Mouse (Mus musculus): ENCODE results near the gene Smg7. TPM values are rescaled to one million over a fixed set of nuclear protein-coding genes. Genes with fewer than 3 reads are reported as not detected.

Smg7 gene
- polyA plus RNA-seq, 1 experiment: 23.5 TPM

GRCm38 (mm10) chr1:152830054-152830453 is 72.4 kb downstream of the Smg7 start:
- H3K27ac ChIP-seq (ENCODE audit: insufficient read depth, low read depth, low read length): no peak overlapping the region
- H3K27me3 ChIP-seq (ENCODE audit: control insufficient read depth, insufficient read depth, low read length): no peaks in the 10 kb centered on the region
- peaks cover 2% of the 10 kb centered on the region; the same call in 1 of the 2 replicates for H3K36me3 ChIP-seq (ENCODE audit: control insufficient read depth, insufficient read depth, low read length)
- TF ChIP-seq CTCF (IDR thresholded peaks at IDR 0.05; ENCODE audit: extremely low read depth, insufficient read length, insufficient replicate concordance, low read depth, low read length) (no peak), POLR2A (IDR thresholded peaks at IDR 0.05; ENCODE audit: low read depth, low read length) (no peak)
- no peak overlapping the region for H3K4me3 ChIP-seq (ENCODE audit: low read depth, low read length)
- 91% methylated on average over 9 of the region's 9 CpGs for WGBS
- H3K4me1 ChIP-seq (ENCODE audit: control insufficient read depth, insufficient read depth, insufficient read length, low read length): no peaks in the 10 kb centered on the region

DNA sequence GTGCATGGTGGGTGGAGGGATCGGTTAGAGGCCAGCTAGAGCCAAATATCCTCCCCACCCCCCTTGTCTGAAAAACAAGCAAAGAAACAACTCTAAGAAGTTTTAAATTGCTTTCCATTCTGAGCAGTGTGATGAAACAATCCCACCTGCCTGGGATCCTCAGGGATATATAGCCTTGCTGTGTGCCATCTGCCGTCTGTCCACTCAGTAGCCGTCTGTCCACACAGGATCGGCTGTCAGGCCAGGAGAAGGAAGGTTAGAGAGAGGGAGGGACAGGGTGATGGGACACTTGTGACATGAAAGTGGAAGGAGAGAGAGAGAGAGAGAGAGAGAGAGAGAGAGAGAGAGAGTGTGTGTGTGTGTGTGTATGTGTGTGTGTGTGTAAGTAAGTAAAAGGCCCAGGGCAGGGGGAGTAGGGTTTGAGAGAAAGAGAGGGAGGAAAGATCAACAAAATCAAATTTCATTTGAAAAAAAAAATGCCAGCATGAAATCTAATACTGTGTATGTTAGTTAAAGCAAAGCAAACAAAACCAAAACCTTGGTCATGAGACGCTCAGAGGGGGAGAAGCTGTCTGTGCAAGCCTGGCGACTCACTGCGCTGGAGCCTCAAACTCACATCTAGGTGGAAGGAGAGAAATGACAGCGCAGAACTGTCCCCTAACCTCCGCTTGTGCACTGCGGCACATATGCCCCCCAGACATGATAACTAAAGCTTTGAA is 73.7 kb downstream of the Smg7 start:
- WGBS: 74% methylated on average over 10 of the region's 10 CpGs
- TF ChIP-seq CTCF (IDR thresholded peaks at IDR 0.05; ENCODE audit: extremely low read depth, insufficient read length, insufficient replicate concordance, low read depth, low read length) (no peak), POLR2A (IDR thresholded peaks at IDR 0.05; ENCODE audit: low read depth, low read length) (no peak)
- H3K4me1 ChIP-seq (ENCODE audit: control insufficient read depth, insufficient read depth, insufficient read length, low read length): no peaks in the 10 kb centered on the region
- H3K27ac ChIP-seq (ENCODE audit: insufficient read depth, low read depth, low read length): no peak overlapping the region
- no peak overlapping the region for H3K4me3 ChIP-seq (ENCODE audit: low read depth, low read length)
- H3K36me3 ChIP-seq (ENCODE audit: control insufficient read depth, insufficient read depth, low read length): peaks cover 3% of the 10 kb centered on the region; the same call in 1 of the 2 replicates
- H3K27me3 ChIP-seq (ENCODE audit: control insufficient read depth, insufficient read depth, low read length): no peaks in the 10 kb centered on the region

DNA sequence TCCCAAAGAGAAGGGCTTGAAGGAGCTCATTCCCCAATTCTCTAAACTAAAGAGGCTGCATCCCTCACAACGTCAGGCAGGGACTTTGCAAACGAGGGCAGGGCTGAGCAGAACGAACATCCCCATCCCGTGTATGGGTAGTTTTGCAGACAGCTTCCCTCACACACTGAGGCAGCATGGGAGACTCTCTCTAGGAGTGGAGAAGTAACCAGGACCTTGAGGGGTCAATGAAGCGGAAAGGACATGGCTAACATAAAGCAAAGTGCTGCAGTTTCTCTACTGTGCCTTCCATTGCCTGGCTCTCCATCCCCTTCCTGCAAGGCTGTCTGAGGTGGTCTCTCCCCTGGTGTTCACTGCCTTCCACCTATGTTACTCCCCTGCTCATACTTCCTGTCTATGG is 74.3 kb downstream of the Smg7 start:
- no peak for TF ChIP-seq CTCF (IDR thresholded peaks at IDR 0.05; ENCODE audit: extremely low read depth, insufficient read length, insufficient replicate concordance, low read depth, low read length)
- no peak for TF ChIP-seq POLR2A (IDR thresholded peaks at IDR 0.05; ENCODE audit: low read depth, low read length)
- Histone ChIP-seq H3K27ac (ENCODE audit: insufficient read depth, low read depth, low read length) (no peak overlapping the region), H3K4me3 (ENCODE audit: low read depth, low read length) (no peak overlapping the region), H3K36me3 (ENCODE audit: control insufficient read depth, insufficient read depth, low read length) (peaks cover 3% of the 10 kb centered on the region; the same call in 1 of the 2 replicates), H3K4me1 (ENCODE audit: control insufficient read depth, insufficient read depth, insufficient read length, low read length) (no peaks in the 10 kb centered on the region), H3K27me3 (ENCODE audit: control insufficient read depth, insufficient read depth, low read length) (no peaks in the 10 kb centered on the region)
- 82% methylated on average over 5 of the region's 5 CpGs for WGBS

- H3K4me1 ChIP-seq (ENCODE audit: control insufficient read depth, insufficient read depth, insufficient read length, low read length): no peaks in the 10 kb centered on the region
Measured at GRCm38 (mm10) chr1:152826446-152826845, 76.0 kb downstream of the Smg7 start.

DNA sequence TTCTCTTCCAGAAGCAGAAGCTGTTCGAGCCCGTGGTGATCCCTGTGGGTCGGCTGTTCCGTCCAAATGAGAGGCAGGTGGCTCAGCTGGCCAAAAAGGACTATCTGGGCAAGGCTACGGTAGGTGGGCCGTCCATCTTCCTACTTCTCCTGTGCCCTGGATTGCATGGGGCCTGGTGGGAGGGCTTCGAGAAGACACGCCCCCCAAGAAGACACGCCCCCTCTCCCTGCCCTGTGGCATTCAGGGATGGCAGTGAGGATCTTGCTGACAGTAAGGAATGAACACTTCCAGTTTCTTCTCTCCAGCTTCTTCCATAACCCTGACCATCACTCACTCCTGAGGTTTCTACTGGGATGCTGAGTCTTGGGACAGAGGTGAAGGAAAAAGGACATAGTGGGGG is 78.2 kb downstream of the Smg7 start:
- Histone ChIP-seq H3K4me3 (ENCODE audit: low read depth, low read length) (no peak overlapping the region), H3K27me3 (ENCODE audit: control insufficient read depth, insufficient read depth, low read length) (no peaks in the 10 kb centered on the region), H3K36me3 (ENCODE audit: control insufficient read depth, insufficient read depth, low read length) (peaks cover 3% of the 10 kb centered on the region; the same call in 1 of the 2 replicates), H3K4me1 (ENCODE audit: control insufficient read depth, insufficient read depth, insufficient read length, low read length) (no peaks in the 10 kb centered on the region), H3K27ac (ENCODE audit: insufficient read depth, low read depth, low read length) (no peak overlapping the region)
- TF ChIP-seq CTCF (IDR thresholded peaks at IDR 0.05; ENCODE audit: extremely low read depth, insufficient read length, insufficient replicate concordance, low read depth, low read length): no peak
- no peak for TF ChIP-seq POLR2A (IDR thresholded peaks at IDR 0.05; ENCODE audit: low read depth, low read length)
- 80% methylated on average over 9 of the region's 9 CpGs for WGBS

More at GRCm38 (mm10) chr1:152826446-152826845, 76.0 kb downstream of the Smg7 start:
- Histone ChIP-seq H3K27me3 (ENCODE audit: control insufficient read depth, insufficient read depth, low read length) (no peaks in the 10 kb centered on the region), H3K27ac (ENCODE audit: insufficient read depth, low read depth, low read length) (no peak overlapping the region), H3K36me3 (ENCODE audit: control insufficient read depth, insufficient read depth, low read length) (peaks cover 3% of the 10 kb centered on the region; the same call in 1 of the 2 replicates), H3K4me3 (ENCODE audit: low read depth, low read length) (no peak overlapping the region)
- TF ChIP-seq CTCF (IDR thresholded peaks at IDR 0.05; ENCODE audit: extremely low read depth, insufficient read length, insufficient replicate concordance, low read depth, low read length) (no peak), POLR2A (IDR thresholded peaks at IDR 0.05; ENCODE audit: low read depth, low read length) (no peak)
- WGBS: 81% methylated on average over 5 of the region's 5 CpGs

- Histone ChIP-seq H3K4me1 (ENCODE audit: control insufficient read depth, insufficient read depth, insufficient read length, low read length) (peaks cover 4% of the 10 kb centered on the region; the same call in 1 of the 2 replicates), H3K27me3 (ENCODE audit: control insufficient read depth, insufficient read depth, low read length) (no peaks in the 10 kb centered on the region), H3K36me3 (ENCODE audit: control insufficient read depth, insufficient read depth, low read length) (peaks cover 3% of the 10 kb centered on the region; the same call in 1 of the 2 replicates), H3K4me3 (ENCODE audit: low read depth, low read length) (no peak overlapping the region), H3K27ac (ENCODE audit: insufficient read depth, low read depth, low read length) (no peak overlapping the region)
- 82% methylated on average over 4 of the region's 4 CpGs for WGBS
- no peak for TF ChIP-seq POLR2A (IDR thresholded peaks at IDR 0.05; ENCODE audit: low read depth, low read length)
- TF ChIP-seq CTCF (IDR thresholded peaks at IDR 0.05; ENCODE audit: extremely low read depth, insufficient read length, insufficient replicate concordance, low read depth, low read length): no peak
Measured at GRCm38 (mm10) chr1:152821746-152822145, 80.7 kb downstream of the Smg7 start.

DNA sequence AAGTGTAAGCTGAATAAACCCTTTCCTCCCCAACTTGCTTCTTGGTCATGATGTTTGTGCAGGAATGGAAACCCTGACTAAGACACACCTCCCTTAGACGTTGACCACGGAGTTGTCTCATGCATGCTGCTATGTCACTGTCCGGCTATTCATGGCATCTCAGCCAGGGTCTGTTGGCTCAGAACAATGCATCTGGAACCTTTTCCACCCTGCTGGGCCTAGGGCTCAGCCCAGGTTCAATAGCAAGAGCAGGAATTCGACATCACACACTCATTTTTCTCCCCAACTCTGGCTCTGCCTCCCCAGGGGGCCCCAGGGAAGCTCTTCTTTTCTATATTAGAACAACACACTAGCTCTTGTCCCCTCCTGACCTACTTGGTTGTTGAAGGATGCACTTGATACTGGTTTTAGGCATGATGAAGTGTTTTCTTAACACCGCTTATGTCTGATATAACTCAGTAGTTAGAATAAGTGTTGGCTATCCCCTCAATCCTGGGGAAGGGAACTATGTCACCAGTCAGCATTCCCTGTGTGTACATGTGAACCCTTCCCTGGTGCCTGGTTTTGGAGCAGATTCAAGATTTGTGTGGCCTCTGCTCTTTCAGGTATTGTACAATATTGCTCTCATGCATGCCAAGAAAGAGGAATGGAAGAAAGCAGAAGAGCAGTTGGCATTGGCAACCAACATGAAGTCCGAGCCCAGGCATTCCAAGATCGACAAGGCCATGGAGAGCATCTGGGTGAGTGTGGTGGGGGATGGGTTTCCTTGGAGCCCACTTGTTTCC is 81.3 kb downstream of the Smg7 start:
- 79% methylated on average over 7 of the region's 7 CpGs for WGBS
- H3K27ac ChIP-seq (ENCODE audit: insufficient read depth, low read depth, low read length): no peak overlapping the region
- no peak for TF ChIP-seq POLR2A (IDR thresholded peaks at IDR 0.05; ENCODE audit: low read depth, low read length)
- TF ChIP-seq CTCF (IDR thresholded peaks at IDR 0.05; ENCODE audit: extremely low read depth, insufficient read length, insufficient replicate concordance, low read depth, low read length): no peak
- H3K4me3 ChIP-seq (ENCODE audit: low read depth, low read length): no peak overlapping the region
- peaks cover 3% of the 10 kb centered on the region; the same call in 1 of the 2 replicates for H3K36me3 ChIP-seq (ENCODE audit: control insufficient read depth, insufficient read depth, low read length)
- H3K27me3 ChIP-seq (ENCODE audit: control insufficient read depth, insufficient read depth, low read length): no peaks in the 10 kb centered on the region
- H3K4me1 ChIP-seq (ENCODE audit: control insufficient read depth, insufficient read depth, insufficient read length, low read length): peaks cover 11% of the 10 kb centered on the region; the same call in 1 of the 2 replicates

All from small intestine, adult 2 months (tissue).